Mouse (Mus musculus) liver, adult 2 months (tissue): ENCODE measurements around the gene 9130019O22Rik. TPM values are rescaled to one million over a fixed set of nuclear protein-coding genes. Genes with fewer than 3 reads are reported as not detected.

Experiments used
- DNase-seq: peaks from one replicate; pipeline ENCODE4 v3.0.0-alpha.2; 2011; ENCODE audit warnings: low read depth, low spot score; ENCODE audit errors: extremely low read depth
- H3K27ac ChIP-seq: fragments of 200-500 bp; replicated peaks from 2 replicates; pipeline ENCODE4 v1.5.1; 2012; ENCODE audit warnings: low read depth, mild to moderate bottlenecking, control low read depth, inconsistent platforms, low read length; ENCODE audit not compliant: insufficient read depth
- H3K27me3 ChIP-seq: fragments of 200-500 bp; 2 replicates; pipeline ENCODE4 v1.6.1; 2012; ENCODE audit warnings: mild to moderate bottlenecking, moderate library complexity, low read length, inconsistent platforms; ENCODE audit not compliant: control insufficient read depth, insufficient read depth
- H3K36me3 ChIP-seq: fragments of 200-500 bp; 2 replicates; pipeline ENCODE4 v1.6.1; 2012; ENCODE audit warnings: low read length, inconsistent platforms; ENCODE audit not compliant: control insufficient read depth, insufficient read depth
- H3K4me1 ChIP-seq: fragments of 200-500 bp; 2 replicates; pipeline ENCODE4 v1.6.1; 2011; ENCODE audit warnings: low read length; ENCODE audit not compliant: control insufficient read depth, insufficient read depth
- H3K4me3 ChIP-seq: fragments of 200-500 bp; 2 replicates; pipeline ENCODE4 v1.5.1; 2011; ENCODE audit warnings: low read depth, mild to moderate bottlenecking, control low read depth, low read length, moderate library complexity; ENCODE audit not compliant: insufficient read depth
- H3K79me2 ChIP-seq: fragments of 200-500 bp; 2 replicates; pipeline ENCODE4 v1.6.1; 2012; ENCODE audit warnings: inconsistent platforms, mild to moderate bottlenecking, low read length, moderate library complexity; ENCODE audit not compliant: control insufficient read depth, insufficient read depth
- H3K9ac ChIP-seq: fragments of 200-500 bp; 2 replicates; pipeline ENCODE4 v1.6.1; 2012; ENCODE audit warnings: low read depth, mild to moderate bottlenecking, control low read depth, inconsistent platforms, low read length
- CTCF ChIP-seq: fragments of 200-500 bp; IDR thresholded peaks from 2 replicates; pipeline ENCODE4 v1.5.1; 2011; ENCODE audit warnings: low read depth, low read length, control low read depth
- POLR2A ChIP-seq: fragments of 200-500 bp; IDR thresholded peaks from 2 replicates; pipeline ENCODE4 v1.6.1; 2011; ENCODE audit warnings: low read length, control low read depth; ENCODE audit not compliant: insufficient read depth; ENCODE audit errors: extremely low read depth
- WGBS: fragments of 180-500 bp; shearing (Covaris S2); methylation state at CpG from one replicate; pipeline ENCODE4 v1.1.7; 2018; 5-methylcytosine and 5-hydroxymethylcytosine counted together
- polyA plus RNA-seq: library from polyadenylated mRNA; depleted of rRNA; stranded (reverse); fragments of >200 nt; gene quantifications from 2 replicates; pipeline ENCODE4 v1.2.3, GENCODE M21; 2012
- total RNA-seq: library from RNA; depleted of rRNA; stranded (reverse); fragments of >200 nt; gene quantifications from 2 replicates; pipeline ENCODE4 v1.2.3, GENCODE M21; 2014

The 9130019O22Rik gene
- total and polyA plus RNA-seq, 2 experiments: 2.0 TPM

GRCm38 (mm10) chr7:127402980-127403379 is 16.0 kb upstream of the 9130019O22Rik start:
- Histone ChIP-seq H3K36me3 (no peaks in the 10 kb centered on the region), H3K4me3 (no peak overlapping the region), H3K4me1 (no peaks in the 10 kb centered on the region), H3K79me2 (no peaks in the 10 kb centered on the region), H3K9ac (no peak overlapping the region), H3K27ac (no peak overlapping the region), H3K27me3 (no peaks in the 10 kb centered on the region)
- TF ChIP-seq POLR2A (no peak), CTCF (peak; percentile 19; the same call in 1 of the 2 replicates)
- 70% methylated on average over 2 of the region's 2 CpGs for WGBS
- DNase-seq: no peak

GRCm38 (mm10) chr7:127400355-127400754 is 13.4 kb upstream of the 9130019O22Rik start:
- DNase-seq: no peak
- Histone ChIP-seq H3K27ac (no peak overlapping the region), H3K27me3 (no peaks in the 10 kb centered on the region), H3K36me3 (no peaks in the 10 kb centered on the region), H3K79me2 (no peaks in the 10 kb centered on the region), H3K9ac (no peak overlapping the region), H3K4me3 (no peak overlapping the region), H3K4me1 (no peaks in the 10 kb centered on the region)
- 69% methylated on average over 3 of the region's 3 CpGs for WGBS
- no peak for TF ChIP-seq POLR2A
- TF ChIP-seq CTCF: no peak

GRCm38 (mm10) chr7:127393944-127394333 is 7.0 kb upstream of the 9130019O22Rik start:
- TF ChIP-seq CTCF (no peak), POLR2A (no peak)
- Histone ChIP-seq H3K27ac (no peak overlapping the region), H3K79me2 (peaks cover 9% of the 10 kb centered on the region; the same call in 1 of the 2 replicates), H3K36me3 (no peaks in the 10 kb centered on the region), H3K27me3 (no peaks in the 10 kb centered on the region), H3K4me3 (peak overlapping the region; percentile 27), H3K9ac (0 out of 2 replicates have a peak overlapping the region, but pooled peaks have one; percentile 1), H3K4me1 (peaks cover 6% of the 10 kb centered on the region)
- 7% methylated on average over 7 of the region's 7 CpGs for WGBS
- no peak for DNase-seq

GRCm38 (mm10) chr7:127393157-127393943 is 6.4 kb upstream of the 9130019O22Rik start, which contains the start of gene E430018J23Rik:
Gene E430018J23Rik (minus strand): TSS chr7:127393629.
- peak within 1 kb of the TSS; percentile 94 for H3K4me3 ChIP-seq
- H3K9ac ChIP-seq: peak within 1 kb of the TSS; percentile 87
- peak; percentile 98 for DNase-seq
- H3K36me3 ChIP-seq: no peaks in the 10 kb centered on the region
- no peaks in the 10 kb centered on the region for H3K27me3 ChIP-seq
- TF ChIP-seq POLR2A (0 out of 2 replicates have a peak, but pooled peaks have one; percentile 16), CTCF (no peak)
- peaks cover 6% of the 10 kb centered on the region for H3K4me1 ChIP-seq
- peaks cover 9% of the 10 kb centered on the region; the same call in 1 of the 2 replicates for H3K79me2 ChIP-seq
- peak within 1 kb of the TSS; percentile 90 for H3K27ac ChIP-seq
- under 1% methylated on average over 45 of the region's 45 CpGs for WGBS

- no peak for DNase-seq
- WGBS: 77% methylated on average over 8 of the region's 8 CpGs
- H3K4me1 ChIP-seq: peaks cover 6% of the 10 kb centered on the region
- no peak overlapping the region for H3K27ac ChIP-seq
- H3K4me3 ChIP-seq: no peak overlapping the region
- TF ChIP-seq CTCF (no peak), POLR2A (no peak)
- H3K27me3 ChIP-seq: no peaks in the 10 kb centered on the region
- H3K36me3 ChIP-seq: no peaks in the 10 kb centered on the region
- H3K79me2 ChIP-seq: peaks cover 9% of the 10 kb centered on the region; the same call in 1 of the 2 replicates
- H3K9ac ChIP-seq: peak overlapping the region; percentile 4
These were observed 5.4 kb upstream of the 9130019O22Rik start for GRCm38 (mm10) chr7:127392251-127392824.
